ENCODE assay signal across 8 mouse cellular contexts in genomic region chr6:116107471-116108358, GRCm38 (mm10).
DNase-seq lines count a peak whose midpoint lies in the region; ATAC-seq and TF ChIP-seq lines count a peak whose summit lies in the region.

No protein-coding gene starts in this region.

- DNase-seq in R1 (ENCODE audit: low read depth, low spot score): peak; percentile 95
- DNase-seq in cerebellum, postnatal 10 days: peak; percentile 80 to 87
- peak; percentile 10 to 30 for DNase-seq in frontal cortex, postnatal 10 days (ENCODE audit: low spot score in 2 of 2)
- peak; percentile 71 for DNase-seq in hindbrain, embryonic 14.5 days (ENCODE audit: low spot score)
- peak; percentile 25 to 26 for DNase-seq in left cerebral cortex, adult 2 months (ENCODE audit: extremely low spot score in 1 of 2, low spot score in 2 of 2)
- peak; percentile 26 to 44 for DNase-seq in right cerebral cortex, adult 2 months (ENCODE audit: low spot score in 2 of 2)
- no peak for DNase-seq in natural killer cell, adult 2 months (ENCODE audit: low spot score in 2 of 2)

- H3K4me1 ChIP-seq in hindbrain, embryonic 14.5 days (replicated peaks; ENCODE audit: control insufficient read depth, insufficient read depth, low read length): peaks cover 24% of the 10 kb centered on the region

- H3K36me3 ChIP-seq in hindbrain, embryonic 14.5 days (replicated peaks; ENCODE audit: control insufficient read depth, insufficient read depth): no peaks in the 10 kb centered on the region

- intact Hi-C loops in left cerebral cortex, adult 2 months (cut with DNase I): loop anchor here (5.0 kb wide), 1 partner anchor 80 kb away; no protein-coding TSS in a partner anchor

- peak overlapping the region; percentile 43 for H3K4me3 ChIP-seq in hindbrain, embryonic 14.5 days (replicated peaks; ENCODE audit: low read length)
- H3K4me3 ChIP-seq in left cerebral cortex, adult 2 months: peak overlapping the region; percentile 60

- no peaks in the 10 kb centered on the region for H3K27me3 ChIP-seq in hindbrain, embryonic 14.5 days (ENCODE audit: control insufficient read depth, insufficient read depth, low read length)

- peak overlapping the region; percentile 86 for H3K27ac ChIP-seq in hindbrain, embryonic 14.5 days
- peak overlapping the region; percentile 79 for H3K27ac ChIP-seq in left cerebral cortex, adult 2 months

- peak; percentile 96 for ATAC-seq in hindbrain, embryonic 14.5 days (ENCODE audit: low FRiP score)
- peak; percentile 74 for ATAC-seq in megakaryocyte, adult 5-6 weeks (ENCODE audit: poor library complexity, severe bottlenecking)

- peak overlapping the region; percentile 65 for H3K9ac ChIP-seq in hindbrain, embryonic 14.5 days

- no peak for TF ChIP-seq CTCF in left cerebral cortex, adult 2 months (IDR thresholded peaks at IDR 0.05)

- peak overlapping the region; percentile 57 for H3K4me2 ChIP-seq in hindbrain, embryonic 14.5 days (replicated peaks)

- H3K9me3 ChIP-seq in hindbrain, embryonic 14.5 days (ENCODE audit: control insufficient read depth, low read length): no peaks in the 10 kb centered on the region

- WGBS in hindbrain, embryonic 14.5 days: under 1% methylated on average over 29 of the region's 29 CpGs

Comparison
In these comparisons a context has a peak if more than half of its experiments do, and no peak if none do; other contexts are left out.
1. DNase-seq: peak in R1 (single experiment), cerebellum, postnatal 10 days (2 of 2), frontal cortex, postnatal 10 days (2 of 2), hindbrain, embryonic 14.5 days (single experiment), left cerebral cortex, adult 2 months (2 of 2) and right cerebral cortex, adult 2 months (2 of 2); none in natural killer cell, adult 2 months (0 of 2).